Mouse (Mus musculus) limb, embryonic 14.5 days (tissue): ENCODE data around the gene Xbp1. TPM values are rescaled to one million over a fixed set of nuclear protein-coding genes. Genes with fewer than 3 reads are reported as not detected.

Source experiments
- ATAC-seq: fragments of 200-750 bp; cut with Nextera tagmentation; 2 replicates; pipeline ENCODE4 v1.8.0; 2017; ENCODE audit warnings: low read depth, moderate number of reproducible peaks, moderate TSS enrichment; ENCODE audit not compliant: low FRiP score
- DNase-seq: peaks from one replicate; pipeline ENCODE4 v3.0.0-alpha.2; 2015; ENCODE audit warnings: low spot score
- H3K27ac ChIP-seq: fragments of 300-500 bp; sonication (generic); replicated peaks from 2 replicates; pipeline ENCODE4 v1.5.1; 2014; ENCODE audit warnings: low read depth, mild to moderate bottlenecking, low read length, moderate library complexity, mixed read lengths
- H3K27me3 ChIP-seq: fragments of 300-500 bp; sonication (generic); 2 replicates; pipeline ENCODE4 v1.6.1; 2014; ENCODE audit warnings: low read length, mixed read lengths; ENCODE audit not compliant: control insufficient read depth, insufficient read depth
- H3K36me3 ChIP-seq: fragments of 300-500 bp; sonication (generic); 2 replicates; pipeline ENCODE4 v1.6.1; 2014; ENCODE audit warnings: mild to moderate bottlenecking, low read length, moderate library complexity, mixed read lengths; ENCODE audit not compliant: control insufficient read depth, insufficient read depth
- H3K4me1 ChIP-seq: fragments of 300-500 bp; sonication (generic); 2 replicates; pipeline ENCODE4 v1.6.1; 2014; ENCODE audit warnings: antibody characterized with exemption, low read length, mixed read lengths; ENCODE audit not compliant: control insufficient read depth, insufficient read depth
- H3K4me2 ChIP-seq: fragments of 300-500 bp; sonication (generic); replicated peaks from 2 replicates; pipeline ENCODE4 v1.6.1; 2014; ENCODE audit warnings: low read depth, mild to moderate bottlenecking, low read length, moderate library complexity; ENCODE audit not compliant: severe bottlenecking
- H3K4me3 ChIP-seq: fragments of 300-500 bp; sonication (generic); replicated peaks from 2 replicates; pipeline ENCODE4 v1.5.1; 2014; ENCODE audit warnings: low read length
- H3K9ac ChIP-seq: fragments of 300-500 bp; sonication (generic); 2 replicates; pipeline ENCODE4 v1.6.1; 2014; ENCODE audit warnings: mild to moderate bottlenecking, low read depth, low read length, moderate library complexity; ENCODE audit not compliant: severe bottlenecking
- H3K9me3 ChIP-seq: fragments of 300-500 bp; sonication (generic); 2 replicates; pipeline ENCODE4 v1.6.1; 2016; ENCODE audit warnings: low read length; ENCODE audit not compliant: control insufficient read depth
- POLR2A ChIP-seq: fragments of 200-500 bp; IDR thresholded peaks from 2 replicates; pipeline ENCODE4 v1.8.0; 2012; ENCODE audit warnings: inconsistent platforms, mild to moderate bottlenecking, moderate library complexity, borderline replicate concordance; ENCODE audit not compliant: insufficient read depth, insufficient read length; ENCODE audit errors: extremely low read depth
- WGBS: fragments of 180-500 bp; shearing (Covaris S2); extraction: QIAGEN DNeasy Blood & Tissue Kit; methylation state at CpG from one replicate; pipeline ENCODE4 v1.1.7; 2014; 5-methylcytosine and 5-hydroxymethylcytosine counted together
- polyA plus RNA-seq, 2 experiments: library from polyadenylated mRNA; depleted of rRNA in 1 of 2; stranded (reverse) in 1 of 2; unstranded in 1 of 2; fragments of >200 nt; fragmentation: Nextera tagmentation in 1 of 2; extraction: Ambion mirVana in 1 of 2; gene quantifications; 2 replicates each; pipeline versions ENCODE4 v1.2.1 to v1.2.3; 2012 to 2014

The Xbp1 gene
- polyA plus RNA-seq, 2 experiments, result 97.3 to 200 TPM

DNA sequence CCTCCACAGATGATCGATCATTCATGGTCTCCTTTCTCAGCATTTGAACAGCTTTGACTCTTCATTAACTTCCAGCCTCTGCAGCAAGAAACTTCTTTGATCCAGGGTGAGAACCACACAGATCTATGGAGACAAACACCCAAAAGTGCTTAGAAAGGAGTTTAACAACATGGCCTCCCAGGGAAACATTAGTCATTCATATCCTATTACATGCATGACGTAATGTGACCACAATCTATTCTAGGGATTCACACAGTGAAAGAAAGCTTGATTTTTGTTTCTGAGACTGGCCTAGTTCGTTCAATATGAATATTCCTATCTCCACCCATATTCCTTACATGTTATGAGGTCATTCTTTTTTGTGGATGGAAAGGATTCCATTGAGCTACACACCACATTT, 45.1 kb downstream of the Xbp1 start:
- Histone ChIP-seq H3K9me3 (no peaks in the 10 kb centered on the region), H3K4me3 (no peak overlapping the region), H3K9ac (no peak overlapping the region), H3K27ac (no peak overlapping the region), H3K36me3 (no peaks in the 10 kb centered on the region), H3K27me3 (no peaks in the 10 kb centered on the region), H3K4me1 (no peaks in the 10 kb centered on the region), H3K4me2 (no peak overlapping the region)
- no peak for TF ChIP-seq POLR2A
- ATAC-seq (no peak), DNase-seq (no peak)
- WGBS, result 83% methylated on average over 3 of the region's 3 CpGs

DNA sequence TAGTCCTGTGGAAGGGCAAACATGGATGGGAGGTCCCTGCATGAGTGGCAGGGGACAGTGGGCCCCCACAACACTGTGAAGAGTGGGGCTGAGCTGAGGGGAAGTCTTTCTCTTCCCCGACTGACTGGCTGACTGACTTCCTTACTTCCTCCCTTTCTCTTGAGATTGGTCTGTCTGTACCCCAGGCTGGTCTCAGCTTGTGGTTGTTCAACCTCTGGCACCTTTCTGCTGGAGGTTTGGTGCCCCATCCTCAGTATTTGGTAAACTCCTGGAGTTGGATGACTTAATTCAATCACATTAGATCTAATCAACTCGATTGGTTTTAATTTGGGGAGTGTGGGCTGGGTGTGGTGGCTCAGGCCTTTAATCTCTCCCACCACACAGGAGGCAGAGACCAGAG, 46.0 kb downstream of the Xbp1 start:
- H3K4me2 ChIP-seq, result no peak overlapping the region
- H3K4me3 ChIP-seq, result no peak overlapping the region
- no peaks in the 10 kb centered on the region for H3K27me3 ChIP-seq
- no peak for DNase-seq
- H3K27ac ChIP-seq, result no peak overlapping the region
- no peak for ATAC-seq
- WGBS, result 80% methylated on average over 2 of the region's 2 CpGs
- no peak for TF ChIP-seq POLR2A
- H3K9me3 ChIP-seq, result no peaks in the 10 kb centered on the region
- H3K36me3 ChIP-seq, result no peaks in the 10 kb centered on the region
- no peak overlapping the region for H3K9ac ChIP-seq
- H3K4me1 ChIP-seq, result no peaks in the 10 kb centered on the region

DNA sequence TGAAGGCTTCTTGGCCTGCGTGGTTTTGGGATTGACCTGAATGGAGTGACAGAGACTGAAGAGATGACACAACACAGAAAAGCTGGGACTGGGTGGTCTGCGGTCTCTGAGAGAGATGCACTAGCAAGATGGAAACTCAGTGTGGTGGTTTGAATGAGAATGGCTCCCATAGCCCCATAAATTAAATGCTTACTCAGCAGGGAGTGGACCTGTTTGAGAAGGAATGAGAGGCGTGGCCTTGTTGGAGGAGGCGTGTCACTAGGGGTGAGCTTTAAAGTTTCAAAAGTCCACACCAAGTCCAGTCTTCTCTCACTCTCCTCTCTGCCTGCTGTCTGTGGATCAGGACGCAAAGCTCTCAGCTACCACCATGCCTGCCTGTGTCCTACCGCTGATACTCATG, 47.2 kb downstream of the Xbp1 start:
- ATAC-seq (no peak), DNase-seq (no peak)
- Histone ChIP-seq H3K9me3 (no peaks in the 10 kb centered on the region), H3K4me2 (no peak overlapping the region), H3K27me3 (no peaks in the 10 kb centered on the region), H3K4me3 (no peak overlapping the region), H3K4me1 (no peaks in the 10 kb centered on the region), H3K9ac (no peak overlapping the region), H3K27ac (no peak overlapping the region), H3K36me3 (no peaks in the 10 kb centered on the region)
- TF ChIP-seq POLR2A, result no peak
- 98% methylated on average over 6 of the region's 6 CpGs for WGBS

DNA sequence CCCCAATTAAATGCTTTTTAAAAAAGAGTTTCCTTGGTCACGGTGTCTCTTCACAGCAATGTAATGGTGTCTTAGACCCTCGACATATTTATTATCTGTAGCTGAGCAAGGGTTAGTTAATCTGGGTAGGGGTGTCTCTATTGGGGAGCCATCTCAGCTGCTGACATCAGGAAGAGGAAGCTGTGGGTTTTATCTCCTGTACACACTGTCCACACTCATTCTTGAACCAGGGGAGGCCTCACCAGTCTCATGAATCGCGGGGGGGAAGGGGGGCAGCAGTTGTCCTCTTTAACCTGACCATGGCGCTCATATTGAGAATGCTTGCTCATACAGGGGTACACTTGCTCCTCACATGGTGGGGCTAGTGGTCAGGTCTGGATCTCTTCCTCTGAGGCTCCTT, 47.6 kb downstream of the Xbp1 start:
- no peaks in the 10 kb centered on the region for H3K4me1 ChIP-seq
- no peak overlapping the region for H3K4me2 ChIP-seq
- no peak overlapping the region for H3K4me3 ChIP-seq
- no peak for TF ChIP-seq POLR2A
- no peak overlapping the region for H3K9ac ChIP-seq
- H3K27me3 ChIP-seq, result no peaks in the 10 kb centered on the region
- no peak overlapping the region for H3K27ac ChIP-seq
- ATAC-seq (no peak), DNase-seq (no peak)
- H3K9me3 ChIP-seq, result no peaks in the 10 kb centered on the region
- WGBS, result 88% methylated on average over 5 of the region's 5 CpGs
- H3K36me3 ChIP-seq, result no peaks in the 10 kb centered on the region

DNA sequence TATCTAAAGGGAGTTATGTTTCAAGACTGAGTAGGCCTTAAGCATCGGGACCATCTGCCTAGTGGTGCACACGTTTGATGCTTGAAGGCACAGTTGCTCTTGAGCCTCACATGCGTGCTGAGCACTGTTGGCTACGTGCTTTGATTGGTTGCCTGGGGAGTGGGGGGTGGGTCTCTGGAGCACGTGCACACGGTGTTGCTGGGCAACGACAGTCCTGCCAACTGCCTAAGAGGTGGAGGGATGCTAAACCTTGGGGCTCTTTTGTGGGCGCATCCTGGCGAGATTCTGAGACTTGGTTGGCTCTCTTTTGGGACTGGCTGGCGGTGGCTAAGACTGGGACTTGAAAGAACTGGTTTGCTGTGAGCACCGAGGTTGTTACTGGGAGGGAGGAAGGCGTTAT, 49.0 kb downstream of the Xbp1 start, which contains the start of gene Ankrd36:
TSS of gene Ankrd36 (plus strand) at position 211 of the 400 bp plus-strand sequence.
- DNase-seq, result no peak
- Histone ChIP-seq H3K27ac (no peak within 1 kb of the TSS), H3K27me3 (no peaks in the 10 kb centered on the region), H3K9ac (no peak within 1 kb of the TSS), H3K4me2 (no peak within 1 kb of the TSS), H3K36me3 (no peaks in the 10 kb centered on the region), H3K4me3 (no peak within 1 kb of the TSS), H3K9me3 (no peaks in the 10 kb centered on the region), H3K4me1 (no peaks in the 10 kb centered on the region)
- 78% methylated on average over 12 of the region's 12 CpGs for WGBS
- TF ChIP-seq POLR2A, result no peak
- ATAC-seq, result no peak

DNA sequence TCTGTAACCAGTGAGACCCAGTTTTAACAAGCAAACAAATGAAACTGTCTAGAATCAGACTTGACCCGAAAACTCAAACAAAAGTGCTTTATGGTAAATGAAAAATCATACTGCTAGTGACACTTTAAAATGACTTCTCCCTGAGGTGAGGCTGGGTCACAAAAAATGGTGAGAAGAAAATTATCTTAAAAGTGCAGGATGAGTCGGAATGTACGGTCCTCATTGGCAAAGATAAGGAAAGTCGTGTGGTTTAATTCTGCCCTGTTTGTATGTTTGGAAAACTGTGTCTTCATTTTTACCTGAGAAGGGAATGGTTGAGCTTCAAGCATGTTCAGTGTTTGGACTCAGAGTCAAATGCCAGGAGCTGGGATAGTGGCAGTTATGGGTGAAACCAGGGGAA, 51.4 kb downstream of the Xbp1 start:
- Histone ChIP-seq H3K4me1 (no peaks in the 10 kb centered on the region), H3K4me2 (no peak overlapping the region), H3K36me3 (no peaks in the 10 kb centered on the region), H3K27me3 (no peaks in the 10 kb centered on the region), H3K9ac (no peak overlapping the region), H3K27ac (no peak overlapping the region), H3K9me3 (no peaks in the 10 kb centered on the region), H3K4me3 (no peak overlapping the region)
- WGBS, result 89% methylated on average over 4 of the region's 4 CpGs
- DNase-seq (no peak), ATAC-seq (no peak)
- no peak for TF ChIP-seq POLR2A
